Mouse (Mus musculus): ENCODE results near the gene Ankdd1a. TPM values are rescaled to one million over a fixed set of nuclear protein-coding genes. Genes with fewer than 3 reads are reported as not detected.

Ankdd1a gene
- total and polyA plus RNA-seq, 3 experiments = 0.06 TPM; not detected in 2

GRCm38 (mm10) chr9:65444692-65445091 is 75.3 kb downstream of the Ankdd1a start:
- H3K27ac ChIP-seq (ENCODE audit: control insufficient read depth, low read depth, low read length) = no peak overlapping the region
- DNase-seq (ENCODE audit: low read depth, low spot score) = no peak
- no peaks in the 10 kb centered on the region for H3K9me3 ChIP-seq (replicated peaks; ENCODE audit: insufficient read depth, low read length)
- H3K79me2 ChIP-seq (ENCODE audit: control insufficient read depth, insufficient read depth, low read length, poor library complexity) = no peaks in the 10 kb centered on the region
- 0 out of 6 replicates have a peak, but pooled peaks of 1 of the 3 experiments have one; percentile 10 for TF ChIP-seq CTCF (IDR thresholded peaks at IDR 0.05 in 2 of 3, conservative IDR thresholded peaks at IDR 0.05 in 1 of 3; ENCODE audit: control insufficient read depth in 1 of 3, insufficient read depth in 1 of 3, low read depth in 2 of 3, low read length in 3 of 3, poor library complexity in 1 of 3, severe bottlenecking in 1 of 3)
- TF ChIP-seq RCOR1 (IDR thresholded peaks at IDR 0.05; ENCODE audit: low read depth, low read length) = no peak
- no peak overlapping the region for H3K9ac ChIP-seq (ENCODE audit: control insufficient read depth, low read depth, low read length, poor library complexity, severe bottlenecking)
- H3K4me3 ChIP-seq (ENCODE audit: control insufficient read depth in 1 of 2, insufficient read depth in 1 of 2, low read depth in 2 of 2, low read length in 2 of 2) = no peak overlapping the region
- peaks cover 0 to 2% of the 10 kb centered on the region in 2 experiments; a peak in 2 of 4 replicates for H3K36me3 ChIP-seq (ENCODE audit: control insufficient read depth in 1 of 2, insufficient read depth in 2 of 2, low read length in 2 of 2)
- no peaks in the 10 kb centered on the region for H3K4me1 ChIP-seq (ENCODE audit: control insufficient read depth in 1 of 2, insufficient read depth in 2 of 2, low read length in 2 of 2)
- H3K27me3 ChIP-seq (ENCODE audit: control insufficient read depth in 1 of 2, insufficient read depth in 2 of 2, low read length in 2 of 2) = no peaks in the 10 kb centered on the region

Other genes with a start within 250 kb of the Ankdd1a start
- 38.7 and 38.8 TPM in 2 replicates for gene Clpx, start 225.9 kb downstream of the Ankdd1a start, total RNA-seq (2012; rRNA removed)
- 10 to 100 TPM in 1 of 2 experiments, not detected in 1; 32.4 TPM for gene Clpx, start 225.9 kb downstream of the Ankdd1a start, polyA plus RNA-seq (2012; ENCODE audit: insufficient read depth in 1 of 2, insufficient read length in 2 of 2, low read depth in 1 of 2, low replicate concordance in 2 of 2, missing spikeins in 1 of 2)
- 20.3 and 22.8 TPM in 2 replicates for gene Pdcd7, start 174.1 kb downstream of the Ankdd1a start, total RNA-seq (2012; rRNA removed)
- 10 to 100 TPM in 1 of 2 experiments, not detected in 1; 34.5 TPM for gene Pdcd7, start 174.1 kb downstream of the Ankdd1a start, polyA plus RNA-seq (2012; ENCODE audit: insufficient read depth in 1 of 2, insufficient read length in 2 of 2, low read depth in 1 of 2, low replicate concordance in 2 of 2, missing spikeins in 1 of 2)
- not detected in 2 replicates for gene Ubap1l, start 159.2 kb downstream of the Ankdd1a start, total RNA-seq (2012; rRNA removed)
- gene Ubap1l, start 159.2 kb downstream of the Ankdd1a start, polyA plus RNA-seq (2012; ENCODE audit: insufficient read depth in 1 of 2, insufficient read length in 2 of 2, low read depth in 1 of 2, low replicate concordance in 2 of 2, missing spikeins in 1 of 2) = under 1 TPM in 1 of 2 experiments, not detected in 1; 0.08 TPM
- not detected in 2 replicates for gene Kbtbd13, start 128.5 kb downstream of the Ankdd1a start, total RNA-seq (2012; rRNA removed)
- gene Kbtbd13, start 128.5 kb downstream of the Ankdd1a start, polyA plus RNA-seq (2012; ENCODE audit: insufficient read depth in 1 of 2, insufficient read length in 2 of 2, low read depth in 1 of 2, low replicate concordance in 2 of 2, missing spikeins in 1 of 2) = not detected
- 0.10 and 0.12 TPM in 2 replicates for gene Rasl12, start 121.7 kb downstream of the Ankdd1a start, total RNA-seq (2012; rRNA removed)
- under 1 TPM in 1 of 2 experiments, not detected in 1; 0.19 TPM for gene Rasl12, start 121.7 kb downstream of the Ankdd1a start, polyA plus RNA-seq (2012; ENCODE audit: insufficient read depth in 1 of 2, insufficient read length in 2 of 2, low read depth in 1 of 2, low replicate concordance in 2 of 2, missing spikeins in 1 of 2)
- not detected in 2 replicates for gene Slc51b, start 97.2 kb downstream of the Ankdd1a start, total RNA-seq (2012; rRNA removed)
- not detected for gene Slc51b, start 97.2 kb downstream of the Ankdd1a start, polyA plus RNA-seq (2012; ENCODE audit: insufficient read depth in 1 of 2, insufficient read length in 2 of 2, low read depth in 1 of 2, low replicate concordance in 2 of 2, missing spikeins in 1 of 2)
- 10.6 and 10.9 TPM in 2 replicates for gene Mtfmt, start 84.4 kb downstream of the Ankdd1a start, total RNA-seq (2012; rRNA removed)
- 10 to 100 TPM in 1 of 2 experiments, not detected in 1; 14.2 TPM for gene Mtfmt, start 84.4 kb downstream of the Ankdd1a start, polyA plus RNA-seq (2012; ENCODE audit: insufficient read depth in 1 of 2, insufficient read length in 2 of 2, low read depth in 1 of 2, low replicate concordance in 2 of 2, missing spikeins in 1 of 2)
- gene Spg21, start 59.2 kb downstream of the Ankdd1a start, total RNA-seq (2012; rRNA removed) = 21.7 and 22.7 TPM in 2 replicates
- 10 to 100 TPM in 1 of 2 experiments, not detected in 1; 25.9 TPM for gene Spg21, start 59.2 kb downstream of the Ankdd1a start, polyA plus RNA-seq (2012; ENCODE audit: insufficient read depth in 1 of 2, insufficient read length in 2 of 2, low read depth in 1 of 2, low replicate concordance in 2 of 2, missing spikeins in 1 of 2)
- gene Plekho2, start 59.8 kb upstream of the Ankdd1a start, total RNA-seq (2012; rRNA removed) = 7.6 and 8.6 TPM in 2 replicates
- gene Plekho2, start 59.8 kb upstream of the Ankdd1a start, polyA plus RNA-seq (2012; ENCODE audit: insufficient read depth in 1 of 2, insufficient read length in 2 of 2, low read depth in 1 of 2, low replicate concordance in 2 of 2, missing spikeins in 1 of 2) = 10 to 100 TPM in 1 of 2 experiments, not detected in 1; 12.9 TPM
- gene Pif1, start 67.0 kb upstream of the Ankdd1a start, total RNA-seq (2012; rRNA removed) = 15.5 and 22.5 TPM in 2 replicates
- 10 to 100 TPM in 1 of 2 experiments, not detected in 1; 14.9 TPM for gene Pif1, start 67.0 kb upstream of the Ankdd1a start, polyA plus RNA-seq (2012; ENCODE audit: insufficient read depth in 1 of 2, insufficient read length in 2 of 2, low read depth in 1 of 2, low replicate concordance in 2 of 2, missing spikeins in 1 of 2)
- not detected in 2 replicates for gene Rbpms2, start 109.5 kb upstream of the Ankdd1a start, total RNA-seq (2012; rRNA removed)
- gene Rbpms2, start 109.5 kb upstream of the Ankdd1a start, polyA plus RNA-seq (2012; ENCODE audit: insufficient read depth in 1 of 2, insufficient read length in 2 of 2, low read depth in 1 of 2, low replicate concordance in 2 of 2, missing spikeins in 1 of 2) = under 1 TPM in 1 of 2 experiments, not detected in 1; 0.22 TPM
- 16.4 and 18.1 TPM in 2 replicates for gene Oaz2, start 147.8 kb upstream of the Ankdd1a start, total RNA-seq (2012; rRNA removed)
- gene Oaz2, start 147.8 kb upstream of the Ankdd1a start, polyA plus RNA-seq (2012; ENCODE audit: insufficient read depth in 1 of 2, insufficient read length in 2 of 2, low read depth in 1 of 2, low replicate concordance in 2 of 2, missing spikeins in 1 of 2) = 10 to 100 TPM in 1 of 2 experiments, not detected in 1; 34.6 TPM

All from MEL (cell line).